Mouse (Mus musculus): Measurements from ENCODE around the gene Atxn1. TPM values are rescaled to one million over a fixed set of nuclear protein-coding genes. Genes with fewer than 3 reads are reported as not detected.
A peak's percentile ranks its signal among the peaks of the same experiment; 100 is the strongest.

Atxn1 gene
- total and polyA plus RNA-seq, 3 experiments: 8.0 to 13.1 (median 9.7) TPM

- peaks cover 9% of the 10 kb centered on the region for H3K9me3 ChIP-seq (replicated peaks; ENCODE audit: low read length)
- in situ Hi-C loops (cut with MboI; ENCODE audit: low pct_ligation_motif_present, low pct_unique_long_range_greater_than_20kb, low sequenced_read_pairs): no loop called here
Measured at GRCm38 (mm10) chr13:45783681-45784080, 181.1 kb downstream of the Atxn1 start.

GRCm38 (mm10) chr13:45778750-45779149 lies 186.1 kb downstream of the Atxn1 start:
- no peaks in the 10 kb centered on the region for H3K79me2 ChIP-seq (replicated peaks; ENCODE audit: control insufficient read depth, extremely low read depth, insufficient read depth, poor library complexity, severe bottlenecking)
- H3K4me2 ChIP-seq (ENCODE audit: insufficient read depth, low read depth, poor library complexity, severe bottlenecking): no peak overlapping the region
- H3K27ac ChIP-seq (ENCODE audit: insufficient read depth, low read depth): no peak overlapping the region
- no peak overlapping the region for H3K4me3 ChIP-seq (replicated peaks in 1 of 3; ENCODE audit: low read depth in 2 of 3, low read length in 2 of 3, poor library complexity in 1 of 3)
- H3K36me3 ChIP-seq (replicated peaks in 1 of 2; ENCODE audit: control insufficient read depth in 1 of 2, insufficient read depth in 1 of 2, low read length in 1 of 2): peaks cover 29 to 91% of the 10 kb centered on the region in 2 experiments
- TF ChIP-seq UBTF (IDR thresholded peaks at IDR 0.05; ENCODE audit: low read depth, low read length) (no peak), RAD21 (IDR thresholded peaks at IDR 0.05; ENCODE audit: low read depth, low read length) (peak; percentile 26), MAX (IDR thresholded peaks at IDR 0.05; ENCODE audit: low read length) (no peak), ETS1 (conservative IDR thresholded peaks at IDR 0.05; ENCODE audit: low read depth, low read length) (no peak), MXI1 (IDR thresholded peaks at IDR 0.05; ENCODE audit: low read depth, low read length) (no peak), IRF4 (IDR thresholded peaks at IDR 0.05; ENCODE audit: low read depth, low read length) (no peak), ZC3H11A (IDR thresholded peaks at IDR 0.05; ENCODE audit: low read depth, low read length) (no peak), MAFK (IDR thresholded peaks at IDR 0.05; ENCODE audit: insufficient replicate concordance, low read length) (no peak), ELF1 (IDR thresholded peaks at IDR 0.05; ENCODE audit: low read depth, low read length) (no peak), MYC (IDR thresholded peaks at IDR 0.05; ENCODE audit: low read depth, low read length) (no peak), EP300 (IDR thresholded peaks at IDR 0.05; ENCODE audit: low read length) (no peak), HCFC1 (IDR thresholded peaks at IDR 0.05; ENCODE audit: low read depth, low read length) (no peak), SMC3 (IDR thresholded peaks at IDR 0.05; ENCODE audit: low read depth, low read length) (peak; percentile 27), ZNF384 (IDR thresholded peaks at IDR 0.05; ENCODE audit: low read depth, low read length) (no peak), TCF12 (IDR thresholded peaks at IDR 0.05; ENCODE audit: low read depth, low read length) (no peak), POLR2AphosphoS2 (IDR thresholded peaks at IDR 0.05; ENCODE audit: low read depth, low read length) (no peak), CTCF (conservative IDR thresholded peaks at IDR 0.05 in 1 of 2, IDR thresholded peaks at IDR 0.05 in 1 of 2; ENCODE audit: low read depth in 2 of 2, low read length in 2 of 2) (peak; percentile 35 to 45; a peak in 3 of 4 replicates), USF1 (IDR thresholded peaks at IDR 0.05; ENCODE audit: low read depth, low read length) (no peak), JUN (IDR thresholded peaks at IDR 0.05; ENCODE audit: insufficient read depth, low read depth, low read length) (no peak), E2F4 (IDR thresholded peaks at IDR 0.05; ENCODE audit: insufficient replicate concordance, low read depth, low read length) (no peak), RCOR1 (conservative IDR thresholded peaks at IDR 0.05; ENCODE audit: low read depth, low read length) (no peak), GABPA (IDR thresholded peaks at IDR 0.05; ENCODE audit: insufficient replicate concordance, low read depth, low read length) (no peak), MAZ (IDR thresholded peaks at IDR 0.05; ENCODE audit: low read depth, low read length) (no peak), CHD1 (IDR thresholded peaks at IDR 0.05; ENCODE audit: low read depth, low read length) (no peak)
- H3K9me3 ChIP-seq (replicated peaks; ENCODE audit: low read length): peaks cover 9% of the 10 kb centered on the region
- no peak overlapping the region for H3K9ac ChIP-seq (ENCODE audit: insufficient read depth, low read depth)
- no peak for DNase-seq (ENCODE audit: extremely low read depth)
- no peaks in the 10 kb centered on the region for H3K27me3 ChIP-seq (replicated peaks)
- dilution Hi-C loops (cut with MboI; ENCODE audit: extremely low pct_ligation_motif_present, extremely low pct_unique_long_range_greater_than_20kb, low sequenced_read_pairs): no loop called here
- in situ Hi-C loops (cut with MboI; ENCODE audit: low pct_ligation_motif_present, low pct_unique_long_range_greater_than_20kb, low sequenced_read_pairs): no loop called here
- no peaks in the 10 kb centered on the region for H3K4me1 ChIP-seq (ENCODE audit: control insufficient read depth in 1 of 2, insufficient read depth in 2 of 2)

More at GRCm38 (mm10) chr13:45783681-45784080, 181.1 kb downstream of the Atxn1 start:
- H3K9ac ChIP-seq (ENCODE audit: insufficient read depth, low read depth): no peak overlapping the region
- no peak overlapping the region for H3K4me3 ChIP-seq (replicated peaks in 1 of 3; ENCODE audit: low read depth in 2 of 3, low read length in 2 of 3, poor library complexity in 1 of 3)
- H3K27me3 ChIP-seq (replicated peaks): no peaks in the 10 kb centered on the region
- H3K79me2 ChIP-seq (replicated peaks; ENCODE audit: control insufficient read depth, extremely low read depth, insufficient read depth, poor library complexity, severe bottlenecking): peaks cover 4% of the 10 kb centered on the region
- H3K4me2 ChIP-seq (ENCODE audit: insufficient read depth, low read depth, poor library complexity, severe bottlenecking): no peak overlapping the region
- no peak overlapping the region for H3K27ac ChIP-seq (ENCODE audit: insufficient read depth, low read depth)
- TF ChIP-seq JUND (conservative IDR thresholded peaks at IDR 0.05; ENCODE audit: low read depth, low read length) (no peak), ETS1 (conservative IDR thresholded peaks at IDR 0.05; ENCODE audit: low read depth, low read length) (no peak), TBP (conservative IDR thresholded peaks at IDR 0.05; ENCODE audit: low read depth, low read length) (no peak), E2F4 (IDR thresholded peaks at IDR 0.05; ENCODE audit: insufficient replicate concordance, low read depth, low read length) (no peak), ZMIZ1 (IDR thresholded peaks at IDR 0.05; ENCODE audit: low read depth, low read length) (no peak), ZKSCAN1 (IDR thresholded peaks at IDR 0.05; ENCODE audit: borderline replicate concordance, low read depth, low read length) (no peak), CHD2 (IDR thresholded peaks at IDR 0.05; ENCODE audit: low read length) (no peak), CTCF (conservative IDR thresholded peaks at IDR 0.05 in 1 of 2, IDR thresholded peaks at IDR 0.05 in 1 of 2; ENCODE audit: low read depth in 2 of 2, low read length in 2 of 2) (no peak), SMC3 (IDR thresholded peaks at IDR 0.05; ENCODE audit: low read depth, low read length) (no peak), USF2 (conservative IDR thresholded peaks at IDR 0.05; ENCODE audit: low read depth, low read length) (no peak), MAFK (IDR thresholded peaks at IDR 0.05; ENCODE audit: insufficient replicate concordance, low read length) (no peak), USF1 (IDR thresholded peaks at IDR 0.05; ENCODE audit: low read depth, low read length) (no peak), RCOR1 (conservative IDR thresholded peaks at IDR 0.05; ENCODE audit: low read depth, low read length) (no peak)
- DNase-seq (ENCODE audit: extremely low read depth): no peak
- no peaks in the 10 kb centered on the region for H3K4me1 ChIP-seq (ENCODE audit: control insufficient read depth in 1 of 2, insufficient read depth in 2 of 2)
- H3K36me3 ChIP-seq (replicated peaks in 1 of 2; ENCODE audit: control insufficient read depth in 1 of 2, insufficient read depth in 1 of 2, low read length in 1 of 2): peaks cover 31 to 89% of the 10 kb centered on the region in 2 experiments
- dilution Hi-C loops (cut with MboI; ENCODE audit: extremely low pct_ligation_motif_present, extremely low pct_unique_long_range_greater_than_20kb, low sequenced_read_pairs): no loop called here
